Mouse (Mus musculus) myocyte (in vitro differentiated cells): ENCODE measurements around the gene Slc25a21. TPM values are rescaled to one million over a fixed set of nuclear protein-coding genes. Genes with fewer than 3 reads are reported as not detected.

Experiments used
- H3K27me3 ChIP-seq: one replicate; pipeline ENCODE4 v1.6.1; 2011; ENCODE audit not compliant: control insufficient read depth, insufficient read depth, insufficient read length
- H3K36me3 ChIP-seq: one replicate; pipeline ENCODE4 v1.6.1; 2011; ENCODE audit not compliant: control insufficient read depth, insufficient read depth
- H3K4me2 ChIP-seq: one replicate; pipeline ENCODE4 v1.6.1; 2011; ENCODE audit warnings: low read depth, control low read depth
- H3K4me3 ChIP-seq: one replicate; pipeline ENCODE4 v1.5.1; 2011; ENCODE audit warnings: mild to moderate bottlenecking, control low read depth, moderate library complexity
- H3K79me2 ChIP-seq: one replicate; pipeline ENCODE4 v1.6.1; 2011; ENCODE audit not compliant: control insufficient read depth, insufficient read depth
- H3ac ChIP-seq: one replicate; pipeline ENCODE4 v1.6.1; 2011; ENCODE audit not compliant: control insufficient read depth, insufficient read length
- CEBPB ChIP-seq: IDR thresholded peaks from 2 replicates; pipeline ENCODE4 v1.6.1; 2011; ENCODE audit warnings: mild to moderate bottlenecking, moderate library complexity; ENCODE audit not compliant: poor library complexity, insufficient read depth, severe bottlenecking
- E2F4 ChIP-seq: IDR thresholded peaks from one replicate; pipeline ENCODE4 v1.6.1; 2011; ENCODE audit warnings: mild to moderate bottlenecking, control low read depth, moderate library complexity; ENCODE audit not compliant: insufficient read depth
- MAX ChIP-seq: IDR thresholded peaks from one replicate; pipeline ENCODE4 v1.6.1; 2011; ENCODE audit warnings: low read depth, mild to moderate bottlenecking, control low read depth
- MYOD1 ChIP-seq, 3 experiments: IDR thresholded peaks; one replicate each; pipeline ENCODE4 v1.6.1; 2011; ENCODE audit warnings: control low read depth in 2 of 3, low read depth in 2 of 3, mild to moderate bottlenecking in 2 of 3, moderate library complexity in 1 of 3; ENCODE audit not compliant: insufficient read length in 2 of 3, control insufficient read depth in 1 of 3
- MYOG ChIP-seq, 3 experiments: IDR thresholded peaks; one replicate each; pipeline ENCODE4 v1.6.1; 2011; ENCODE audit warnings: control low read depth in 2 of 3, low read depth in 2 of 3, mild to moderate bottlenecking in 2 of 3; ENCODE audit not compliant: insufficient read length in 2 of 3, control insufficient read depth in 1 of 3, insufficient read depth in 1 of 3
- POLR2A ChIP-seq: IDR thresholded peaks from one replicate; pipeline ENCODE4 v1.6.1; 2011; ENCODE audit warnings: low read depth, mild to moderate bottlenecking, control low read depth, moderate library complexity; ENCODE audit not compliant: insufficient read length
- POLR2AphosphoS2 ChIP-seq: IDR thresholded peaks from one replicate; pipeline ENCODE4 v1.6.1; 2011; ENCODE audit warnings: low read depth, control low read depth; ENCODE audit not compliant: insufficient read length
- REST ChIP-seq: IDR thresholded peaks from one replicate; pipeline ENCODE4 v1.6.1; 2011; ENCODE audit warnings: mild to moderate bottlenecking, control low read depth, moderate library complexity; ENCODE audit not compliant: insufficient read depth, insufficient read length
- SRF ChIP-seq: IDR thresholded peaks from one replicate; pipeline ENCODE4 v1.6.1; 2011; ENCODE audit warnings: low read depth; ENCODE audit not compliant: control insufficient read depth, insufficient read length
- TCF12 ChIP-seq: IDR thresholded peaks from one replicate; pipeline ENCODE4 v1.6.1; 2011; ENCODE audit warnings: mild to moderate bottlenecking, control low read depth; ENCODE audit not compliant: poor library complexity, insufficient read depth, severe bottlenecking
- TCF3 ChIP-seq: IDR thresholded peaks from one replicate; pipeline ENCODE4 v1.6.1; 2011; ENCODE audit warnings: low read depth, control low read depth; ENCODE audit not compliant: insufficient read length
- USF1 ChIP-seq: IDR thresholded peaks from one replicate; pipeline ENCODE4 v1.6.1; 2011; ENCODE audit warnings: low read depth, mild to moderate bottlenecking, control low read depth, moderate library complexity
- polyA plus RNA-seq: library from polyadenylated mRNA; unstranded; fragments of >200 nt; fragmentation: generic; extraction: Trizol; gene quantifications from one replicate; pipeline ENCODE4 v1.2.1, GENCODE M21; 2012; ENCODE audit warnings: missing spikeins

Slc25a21 gene
- polyA plus RNA-seq, 1 experiment: not detected

- TF ChIP-seq TCF3 (no peak), USF1 (no peak), SRF (no peak), REST (no peak), POLR2A (no peak), E2F4 (no peak), MAX (no peak), CEBPB (no peak), POLR2AphosphoS2 (no peak), MYOD1 (IDR thresholded peaks at IDR 0.05; ENCODE audit: control insufficient read depth in 1 of 3, insufficient read length in 2 of 3, low read depth in 2 of 3) (no peak), TCF12 (no peak), MYOG (IDR thresholded peaks at IDR 0.05; ENCODE audit: control insufficient read depth in 1 of 3, insufficient read depth in 1 of 3, insufficient read length in 2 of 3, low read depth in 2 of 3) (no peak)
- Histone ChIP-seq H3K36me3 (no peaks in the 10 kb centered on the region), H3ac (no peak overlapping the region), H3K4me2 (no peak overlapping the region), H3K27me3 (no peaks in the 10 kb centered on the region), H3K79me2 (no peaks in the 10 kb centered on the region), H3K4me3 (no peak overlapping the region)
These were observed 306.2 kb downstream of the Slc25a21 start for GRCm38 (mm10) chr12:56890891-56891726.

- Histone ChIP-seq H3K4me2 (no peak overlapping the region), H3ac (no peak overlapping the region), H3K36me3 (no peaks in the 10 kb centered on the region), H3K27me3 (no peaks in the 10 kb centered on the region), H3K4me3 (no peak overlapping the region), H3K79me2 (no peaks in the 10 kb centered on the region)
- TF ChIP-seq POLR2AphosphoS2 (no peak), MAX (no peak), CEBPB (no peak), MYOD1 (IDR thresholded peaks at IDR 0.05; ENCODE audit: control insufficient read depth in 1 of 3, insufficient read length in 2 of 3, low read depth in 2 of 3) (no peak), MYOG (IDR thresholded peaks at IDR 0.05; ENCODE audit: control insufficient read depth in 1 of 3, insufficient read depth in 1 of 3, insufficient read length in 2 of 3, low read depth in 2 of 3) (no peak), TCF3 (no peak), E2F4 (no peak), USF1 (no peak)
These were observed 319.5 kb downstream of the Slc25a21 start for GRCm38 (mm10) chr12:56877796-56878195.

GRCm38 (mm10) chr12:56876549-56876948 is 320.7 kb downstream of the Slc25a21 start:
- no peak for TF ChIP-seq REST
- no peak for TF ChIP-seq TCF3
- no peak for TF ChIP-seq USF1
- Histone ChIP-seq H3K79me2 (no peaks in the 10 kb centered on the region), H3ac (no peak overlapping the region), H3K36me3 (no peaks in the 10 kb centered on the region), H3K4me3 (no peak overlapping the region), H3K27me3 (no peaks in the 10 kb centered on the region), H3K4me2 (no peak overlapping the region)

GRCm38 (mm10) chr12:56873204-56873603 is 324.1 kb downstream of the Slc25a21 start:
- H3K79me2 ChIP-seq: no peaks in the 10 kb centered on the region

GRCm38 (mm10) chr12:56870569-56870968 is 326.7 kb downstream of the Slc25a21 start:
- H3ac ChIP-seq: no peak overlapping the region
- no peak overlapping the region for H3K4me2 ChIP-seq
- H3K4me3 ChIP-seq: no peak overlapping the region
- H3K27me3 ChIP-seq: no peaks in the 10 kb centered on the region
- no peaks in the 10 kb centered on the region for H3K79me2 ChIP-seq
- TF ChIP-seq MYOD1 (IDR thresholded peaks at IDR 0.05; ENCODE audit: control insufficient read depth in 1 of 3, insufficient read length in 2 of 3, low read depth in 2 of 3) (no peak), POLR2A (no peak), POLR2AphosphoS2 (no peak), USF1 (no peak), REST (no peak), E2F4 (no peak), MYOG (IDR thresholded peaks at IDR 0.05; ENCODE audit: control insufficient read depth in 1 of 3, insufficient read depth in 1 of 3, insufficient read length in 2 of 3, low read depth in 2 of 3) (no peak), MAX (no peak), CEBPB (no peak), TCF3 (no peak), SRF (no peak), TCF12 (no peak)
- no peaks in the 10 kb centered on the region for H3K36me3 ChIP-seq

More at GRCm38 (mm10) chr12:56873204-56873603, 324.1 kb downstream of the Slc25a21 start:
- H3K4me3 ChIP-seq: no peak overlapping the region
- H3ac ChIP-seq: no peak overlapping the region
- no peaks in the 10 kb centered on the region for H3K27me3 ChIP-seq
- no peak overlapping the region for H3K4me2 ChIP-seq
- H3K36me3 ChIP-seq: no peaks in the 10 kb centered on the region
- TF ChIP-seq MAX: no peak
- no peak for TF ChIP-seq POLR2AphosphoS2
- TF ChIP-seq TCF12: no peak
- no peak for TF ChIP-seq USF1
- no peak for TF ChIP-seq CEBPB
- no peak for TF ChIP-seq REST
- no peak for TF ChIP-seq TCF3
- no peak for TF ChIP-seq MYOG (IDR thresholded peaks at IDR 0.05; ENCODE audit: control insufficient read depth in 1 of 3, insufficient read depth in 1 of 3, insufficient read length in 2 of 3, low read depth in 2 of 3)
- TF ChIP-seq SRF: no peak
